Mouse (Mus musculus) heart, postnatal 10 days (tissue): ENCODE measurements around the gene Rnf216. TPM values are rescaled to one million over a fixed set of nuclear protein-coding genes. Genes with fewer than 3 reads are reported as not detected.
"Not testable (repeated sequence)": the region's sequence is repeated elsewhere in the genome, so short reads cannot be mapped to it uniquely, and the experiment has no call there.

Source experiments
- DNase-seq, 2 experiments: peaks; one replicate each; pipeline ENCODE4 v3.0.0; 2021
- intact Hi-C: fragments of 180-260 bp; cut with DNase I; formaldehyde crosslinking; loops from one replicate; pipeline ENCODE4 v1.15.1; 2025
- total RNA-seq, 2 experiments: library from RNA; stranded (reverse); gene quantifications; 2 replicates each; pipeline ENCODE4 v1.2.3; 2021

The Rnf216 gene
- total RNA-seq: 10 to 100 TPM; 33.4 to 33.5 TPM

DNA sequence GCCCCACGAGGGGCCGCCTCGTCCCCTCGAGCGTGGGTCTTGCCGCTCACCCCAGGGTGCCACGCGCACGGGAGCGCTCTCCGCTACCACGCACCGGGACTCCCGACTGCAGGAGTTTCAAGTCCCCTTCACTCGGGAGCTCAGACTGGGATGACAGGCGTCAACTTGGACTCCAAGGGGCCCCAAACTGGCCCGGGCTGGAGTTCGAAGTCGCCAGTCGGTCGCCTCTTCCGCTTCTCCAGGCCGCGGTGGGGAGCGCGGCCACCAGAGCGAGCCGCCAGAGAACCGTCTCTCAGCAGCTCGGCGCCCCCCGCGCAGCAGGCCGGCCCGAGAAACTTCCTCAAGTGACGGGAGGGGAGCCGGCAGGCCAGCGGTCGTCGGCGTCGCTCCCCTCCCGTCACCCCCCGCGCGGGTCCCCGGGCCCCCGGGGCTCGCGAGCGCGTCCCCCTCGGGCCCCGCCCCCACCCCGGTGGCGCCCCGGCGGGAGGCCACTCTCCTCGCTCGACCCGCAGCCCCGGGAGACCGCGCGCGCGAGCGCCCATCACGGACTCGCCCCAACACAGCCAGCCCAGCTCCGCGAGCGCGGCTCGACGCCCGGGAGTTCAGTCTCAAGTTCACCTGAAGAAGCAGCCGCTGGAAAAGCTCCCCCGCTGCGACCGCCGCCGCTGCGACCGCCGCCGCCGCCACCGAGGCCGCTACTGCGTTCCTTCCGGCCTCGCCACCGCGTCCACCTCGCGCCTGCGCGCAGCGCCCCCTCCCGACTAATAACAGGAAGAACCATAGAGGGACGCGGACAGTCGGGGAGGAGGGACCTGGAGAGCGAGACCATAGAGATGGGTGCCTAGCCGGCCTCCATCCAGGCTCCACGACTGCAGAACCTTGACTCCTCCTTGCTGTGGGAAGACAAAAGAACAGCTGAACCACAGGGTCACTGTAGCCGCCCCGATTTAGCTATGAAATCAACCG lies at the start of gene Rnf216:
Rnf216 (minus strand) TSS at position 714 of the 966 bp plus-strand sequence.
- DNase-seq: peak; percentile 96
- intact Hi-C loops: no loop called here

DNA sequence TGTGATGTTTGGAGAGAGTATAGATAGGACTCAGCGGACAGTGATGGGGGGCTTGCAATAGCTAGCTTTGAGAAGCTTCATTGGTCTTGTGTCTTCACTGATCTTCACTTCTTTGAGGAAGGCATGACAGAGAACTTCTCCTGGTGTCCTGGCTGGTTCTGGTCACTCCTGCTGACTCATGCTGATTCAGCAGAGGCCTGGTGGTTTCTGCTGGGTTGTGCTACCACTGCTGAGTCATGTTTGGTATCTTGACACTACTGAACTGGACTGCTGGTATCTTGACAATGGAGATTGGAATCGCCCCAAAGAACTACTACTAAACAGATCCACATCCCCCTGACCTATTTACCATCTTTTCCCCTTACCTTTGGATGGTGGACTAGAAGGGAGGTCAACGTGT lies 42.7 kb upstream of the Rnf216 start:
- intact Hi-C loops: no loop called here

DNA sequence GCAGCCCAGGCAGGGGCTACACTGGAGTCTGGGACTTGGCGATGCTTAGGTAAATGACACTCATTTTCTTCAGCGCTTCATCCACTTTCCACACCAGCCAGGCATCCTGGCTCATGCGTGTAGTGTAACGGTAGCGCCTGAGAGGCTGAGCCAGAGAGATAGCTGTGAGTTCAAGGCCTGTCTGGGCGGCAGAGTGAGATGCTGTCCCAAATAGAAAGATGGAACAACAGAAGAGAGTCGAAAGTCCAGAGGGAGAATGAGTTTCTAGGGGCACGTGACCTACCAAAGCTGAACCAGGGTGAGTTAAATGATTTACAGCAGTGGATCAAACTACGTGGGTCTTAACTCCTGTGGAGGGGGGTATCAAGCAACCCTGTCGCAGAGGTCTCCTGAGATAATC lies 41.0 kb upstream of the Rnf216 start:
- DNase-seq: no peak
- intact Hi-C loops: no loop called here

More for the DNA sequence above, 42.7 kb upstream of the Rnf216 start:
- DNase-seq: no peak

DNA sequence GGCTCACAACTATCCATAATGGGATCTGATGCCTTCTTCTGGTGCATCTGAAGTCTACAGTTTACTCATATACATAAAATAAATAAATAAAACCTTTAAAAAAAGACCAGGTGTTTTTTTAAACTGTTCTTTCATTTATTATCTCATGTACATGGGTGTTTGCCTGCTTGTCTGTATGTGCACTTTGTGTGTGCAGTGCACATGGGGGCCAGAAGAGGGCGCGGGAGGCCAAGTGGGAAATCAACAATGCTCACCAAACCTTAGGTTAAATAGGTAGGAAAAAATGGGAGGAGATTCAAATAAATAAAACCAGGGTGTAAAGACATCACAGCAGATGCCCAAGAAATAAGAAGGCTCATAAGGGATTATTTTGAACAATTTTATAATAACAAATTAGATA lies 37.2 kb upstream of the Rnf216 start:
- intact Hi-C loops: no loop called here
- no peak for DNase-seq

DNA sequence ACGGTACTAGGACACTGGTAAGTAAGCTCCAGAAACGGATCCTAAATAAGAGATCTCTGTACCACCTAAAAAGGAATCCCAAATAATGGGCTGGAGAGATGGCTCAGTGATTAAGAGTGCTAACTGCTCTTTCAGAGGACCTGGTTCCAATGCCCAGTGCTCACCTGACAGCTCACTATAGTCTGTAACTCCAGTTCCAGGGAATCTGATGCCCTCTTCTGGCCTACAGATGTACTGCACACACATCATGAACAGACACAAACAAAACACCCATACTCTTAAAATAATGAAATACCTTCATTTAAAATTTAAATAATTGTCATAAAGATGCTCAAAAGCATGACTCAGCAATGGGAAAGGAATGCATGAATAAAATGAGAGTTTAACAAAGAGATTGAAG lies 36.7 kb upstream of the Rnf216 start:
- intact Hi-C loops: no loop called here
- no peak for DNase-seq

DNA sequence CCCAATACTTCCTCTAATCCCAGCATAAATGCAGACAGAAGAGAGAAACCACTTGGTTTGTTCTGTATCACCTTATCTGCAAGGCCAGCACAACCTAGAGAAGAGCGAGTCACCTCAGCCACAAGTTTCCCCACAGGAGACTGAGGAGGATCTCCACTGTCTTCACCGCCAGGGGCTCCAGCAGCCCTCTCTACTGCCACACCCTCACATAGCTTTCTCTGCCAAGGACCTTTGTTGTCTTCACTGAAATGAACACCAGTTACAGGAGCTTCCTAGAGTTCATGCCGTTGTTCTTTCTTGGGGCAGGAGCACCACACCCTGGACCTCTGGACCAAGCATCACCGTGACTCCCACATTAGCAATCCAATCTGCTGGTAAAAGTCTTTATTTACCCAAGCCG lies 35.9 kb upstream of the Rnf216 start:
- intact Hi-C loops: no loop called here
- DNase-seq: no peak

DNA sequence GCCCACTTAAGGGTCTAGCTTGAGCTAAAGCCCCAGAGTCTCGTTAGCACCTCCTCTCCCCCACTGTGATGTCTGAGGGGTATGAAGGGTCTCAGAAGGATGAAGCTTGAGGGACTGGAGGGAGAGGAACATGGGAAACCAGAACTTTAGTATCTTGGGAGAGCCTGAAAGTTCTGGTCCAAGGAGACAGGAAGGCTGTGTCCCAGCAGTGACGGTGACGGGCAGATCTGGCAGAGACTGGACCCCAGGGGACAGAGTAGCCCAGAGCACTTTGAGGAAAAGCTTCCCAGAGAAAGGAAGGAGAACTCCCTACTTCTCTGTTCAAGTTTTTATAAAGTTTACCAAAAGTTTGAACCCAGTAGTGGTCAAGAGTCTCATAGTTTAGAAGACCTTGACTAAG lies 34.7 kb upstream of the Rnf216 start, which contains the start of gene Olfr718-ps1:
Olfr718-ps1 (minus strand) TSS at position 101 of the 400 bp plus-strand sequence.
- intact Hi-C loops: no loop called here
- DNase-seq: no peak

DNA sequence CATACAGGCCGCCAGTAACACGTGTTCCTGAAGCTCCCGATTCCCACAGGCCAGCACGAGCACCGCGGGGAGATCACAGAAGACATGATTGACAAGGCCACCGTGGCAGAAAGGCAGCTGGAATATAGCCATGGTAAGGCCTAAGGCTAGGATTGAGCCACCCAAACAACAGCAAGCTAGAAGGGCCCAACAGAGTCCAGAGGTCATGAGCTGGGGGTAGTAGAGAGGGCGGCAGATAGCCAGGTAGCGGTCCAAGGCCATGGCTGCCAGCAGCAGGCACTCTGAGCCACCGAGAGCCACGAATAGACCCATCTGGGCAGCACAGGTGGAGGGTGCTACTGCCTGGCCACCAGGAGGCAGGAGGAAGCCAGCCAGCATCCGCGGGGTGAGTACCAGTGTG lies 24.8 kb upstream of the Rnf216 start:
- DNase-seq: no peak
- intact Hi-C loops: no loop called here

DNA sequence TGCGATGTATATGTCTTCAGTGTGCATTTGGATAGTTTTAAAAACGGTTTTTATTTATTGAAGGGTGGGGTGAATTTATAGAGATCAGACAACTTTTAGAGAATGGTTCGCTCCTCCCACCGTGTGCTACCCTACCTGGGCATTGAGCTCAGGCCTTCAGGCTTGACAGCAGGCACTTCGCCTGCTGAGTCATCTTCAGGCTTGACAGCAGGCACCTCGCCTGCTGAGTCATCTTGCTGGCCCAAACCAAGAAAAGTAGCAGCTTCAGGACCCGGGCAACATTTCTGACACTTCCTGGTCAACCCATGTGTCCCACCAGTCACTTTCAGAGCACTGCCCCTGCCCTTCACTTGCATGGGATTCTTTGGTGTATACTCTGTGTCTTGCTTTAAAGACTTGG lies 22.2 kb upstream of the Rnf216 start:
- intact Hi-C loops: no loop called here
- no peak for DNase-seq

DNA sequence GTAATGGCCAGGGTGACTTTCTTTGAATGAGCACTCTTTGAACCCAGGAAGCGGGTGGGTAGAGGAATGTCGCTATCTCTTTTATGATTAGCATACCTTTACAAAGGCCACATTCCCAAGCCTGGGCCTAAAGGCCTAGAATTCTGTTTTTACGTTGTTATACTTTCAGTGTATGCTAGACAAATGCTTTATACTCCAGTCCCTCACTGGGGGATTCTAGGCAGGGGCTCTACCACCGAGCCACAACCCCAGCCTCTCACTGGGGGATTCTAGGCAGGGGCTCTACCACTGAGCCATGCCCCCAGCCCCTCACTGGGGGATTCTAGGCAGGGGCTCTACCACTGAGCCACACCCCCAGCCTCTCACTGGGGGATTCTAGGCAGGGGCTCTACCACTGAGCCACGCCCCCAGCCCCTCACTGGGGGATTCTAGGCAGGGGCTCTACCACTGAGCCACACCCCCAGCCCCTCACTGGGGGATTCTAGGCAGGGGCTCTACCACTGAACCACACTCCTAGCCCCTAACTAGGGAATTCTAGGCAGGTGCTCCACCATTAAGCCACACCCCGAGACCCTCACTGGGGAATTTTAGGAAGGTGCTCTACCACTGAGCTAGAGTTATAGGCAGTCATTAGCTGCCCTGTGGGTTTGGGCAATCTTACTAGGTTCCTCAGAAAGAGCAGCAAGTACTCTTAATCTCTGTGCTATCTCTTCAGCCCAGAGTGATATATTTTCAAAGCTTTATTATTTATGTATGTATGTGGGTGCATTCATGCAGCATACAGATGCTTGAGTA lies 21.6 kb upstream of the Rnf216 start:
- DNase-seq, intact Hi-C loops: not testable (repeated sequence)

DNA sequence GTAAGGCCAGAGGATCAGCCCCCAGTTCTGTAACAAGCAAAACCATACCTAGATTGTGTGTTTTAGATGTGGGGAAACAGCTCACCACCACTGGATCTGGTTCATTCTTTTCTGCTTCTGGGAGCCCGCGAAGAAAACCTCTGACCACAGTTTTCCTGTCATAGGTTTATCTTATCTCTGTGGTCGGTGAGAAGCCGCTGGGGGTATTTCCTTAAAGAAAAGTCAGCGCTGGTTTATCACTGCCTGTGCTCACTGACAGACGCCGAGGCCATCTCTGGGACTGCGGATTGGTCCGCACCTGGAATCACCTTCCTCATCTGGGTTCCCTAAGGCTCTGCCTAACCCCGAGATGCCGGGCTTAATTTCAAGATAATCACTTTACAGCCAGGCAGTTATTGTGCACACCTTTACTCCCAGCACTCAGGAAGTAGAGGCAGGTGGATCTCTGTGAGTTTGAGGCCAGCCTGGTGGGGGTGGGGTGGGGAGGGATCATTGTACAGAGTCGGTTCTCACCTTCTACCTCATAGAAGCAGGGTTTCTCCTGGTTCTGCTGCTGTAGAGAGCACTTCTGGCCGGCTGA lies 20.2 kb upstream of the Rnf216 start:
- DNase-seq: no peak
- intact Hi-C loops: no loop called here

DNA sequence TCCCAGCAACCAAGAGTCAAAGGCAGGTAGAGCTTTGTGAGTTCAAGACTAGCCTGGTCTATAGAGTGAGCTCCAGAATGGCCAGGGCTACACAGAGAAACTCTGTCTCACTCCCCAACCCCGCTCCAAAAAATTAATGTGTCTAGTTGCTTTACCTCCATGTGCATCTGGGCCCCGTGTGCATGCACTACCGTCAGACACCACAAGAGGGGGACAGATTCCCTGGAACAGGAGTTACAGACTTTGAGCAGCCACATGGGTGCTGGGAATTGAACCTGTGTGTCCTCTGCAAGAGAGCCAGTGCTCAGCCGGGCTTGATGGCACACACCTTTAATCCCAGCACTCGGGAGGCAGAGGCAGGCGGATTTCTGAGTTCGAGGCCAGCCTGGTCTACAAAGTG lies 17.5 kb upstream of the Rnf216 start:
- intact Hi-C loops: no loop called here

DNA sequence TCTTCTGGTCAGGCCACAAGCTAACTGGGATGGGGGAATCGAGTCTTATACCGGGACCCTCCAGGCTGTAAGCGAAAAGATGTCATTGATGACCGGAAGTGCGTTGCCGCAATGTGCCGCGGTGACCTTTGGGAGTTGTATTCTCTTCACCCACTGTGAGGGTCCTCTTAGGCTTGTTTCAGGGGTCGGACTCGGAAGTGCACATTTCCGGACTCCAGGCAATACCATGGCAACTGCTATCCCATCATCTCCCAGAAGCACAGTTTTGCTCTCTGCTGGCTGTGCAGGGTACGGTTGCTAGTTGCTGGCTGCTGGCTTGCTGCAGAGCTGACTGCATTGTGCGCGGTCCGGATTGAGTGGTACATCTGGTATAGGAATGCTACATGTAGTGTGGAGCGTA lies 16.3 kb upstream of the Rnf216 start:
- no peak for DNase-seq
- intact Hi-C loops: no loop called here

More for the DNA sequence above, 17.5 kb upstream of the Rnf216 start:
- no peak for DNase-seq

DNA sequence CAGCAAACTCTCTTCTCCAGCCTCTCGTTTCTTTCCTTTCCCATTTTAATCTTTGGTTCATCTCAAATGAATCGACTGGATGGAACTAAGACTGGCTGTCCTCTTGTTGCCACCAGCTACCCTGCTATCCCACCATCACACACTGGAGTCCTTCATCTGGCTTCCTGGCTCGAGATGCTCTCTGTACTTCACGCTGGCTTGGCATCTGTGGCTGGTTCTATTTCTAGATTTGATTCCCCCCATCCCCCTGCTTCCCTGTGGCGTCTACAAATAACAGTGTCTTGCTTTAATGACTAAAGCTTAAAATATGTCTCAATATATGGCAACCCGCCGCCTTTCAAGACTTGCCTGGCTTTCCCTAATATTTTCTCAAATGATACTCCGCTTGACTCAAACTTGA lies 15.0 kb upstream of the Rnf216 start:
- intact Hi-C loops: no loop called here
- peak; percentile 39 to 47 for DNase-seq

DNA sequence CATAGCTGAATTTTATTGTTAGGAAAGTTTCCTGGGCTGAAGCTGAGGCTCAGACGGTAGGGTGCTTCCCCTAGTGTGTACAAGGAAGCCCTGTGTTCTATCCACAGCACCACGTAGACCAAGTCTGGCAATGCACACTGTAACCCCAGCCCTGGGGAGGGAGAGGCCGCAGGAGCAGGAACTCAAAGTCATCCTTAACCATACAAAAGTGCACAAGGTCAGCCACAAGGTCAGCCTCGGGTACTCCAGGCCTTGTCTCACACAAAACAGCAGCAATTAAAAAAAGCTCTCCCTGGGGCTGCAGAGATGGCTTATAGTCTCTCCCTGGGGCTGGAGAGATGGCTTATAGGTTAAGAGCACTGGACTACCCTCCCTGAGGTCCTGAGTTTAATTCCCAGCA lies 14.1 kb upstream of the Rnf216 start:
- DNase-seq: no peak
- intact Hi-C loops: no loop called here

DNA sequence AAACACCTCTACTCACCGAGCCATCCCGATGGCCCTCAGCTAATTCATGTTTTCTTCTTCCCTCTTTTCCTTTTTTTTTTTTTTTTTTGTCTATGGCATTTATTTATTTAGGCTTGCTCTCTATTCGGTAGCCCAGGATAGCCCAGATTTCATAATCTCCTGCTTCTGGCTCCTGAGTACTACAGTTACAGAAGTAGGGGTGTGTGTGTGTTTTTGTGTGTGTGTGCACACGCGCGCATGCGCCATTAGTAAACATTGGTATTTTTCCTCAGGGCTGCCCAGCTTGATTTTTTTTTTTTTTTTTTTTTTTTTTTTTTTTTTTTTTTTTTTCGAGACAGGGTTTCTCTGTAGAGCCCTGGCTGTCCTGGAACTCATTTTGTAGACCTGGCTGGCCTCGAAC lies 13.3 kb upstream of the Rnf216 start:
- no peak for DNase-seq
- intact Hi-C loops: no loop called here

DNA sequence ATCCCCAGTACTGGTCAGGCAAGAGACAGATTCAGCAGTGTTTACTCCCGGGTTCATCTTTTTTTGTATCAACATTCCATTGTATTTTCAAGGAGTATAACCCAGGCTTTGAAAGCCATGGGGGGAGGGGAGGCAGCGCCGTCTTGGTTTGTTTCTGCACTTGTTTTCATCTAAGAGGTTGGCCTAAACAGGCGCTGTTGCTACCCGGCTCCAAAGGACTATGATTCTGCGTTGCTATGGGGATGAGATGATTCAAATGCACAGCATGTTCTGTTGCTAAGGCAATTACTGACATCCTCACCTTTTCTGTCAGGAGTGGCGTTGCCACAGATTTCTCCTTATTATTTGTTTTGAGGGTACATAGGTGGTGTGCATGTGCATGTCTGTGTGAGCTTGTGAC lies 12.8 kb upstream of the Rnf216 start:
- intact Hi-C loops: no loop called here
- no peak for DNase-seq

DNA sequence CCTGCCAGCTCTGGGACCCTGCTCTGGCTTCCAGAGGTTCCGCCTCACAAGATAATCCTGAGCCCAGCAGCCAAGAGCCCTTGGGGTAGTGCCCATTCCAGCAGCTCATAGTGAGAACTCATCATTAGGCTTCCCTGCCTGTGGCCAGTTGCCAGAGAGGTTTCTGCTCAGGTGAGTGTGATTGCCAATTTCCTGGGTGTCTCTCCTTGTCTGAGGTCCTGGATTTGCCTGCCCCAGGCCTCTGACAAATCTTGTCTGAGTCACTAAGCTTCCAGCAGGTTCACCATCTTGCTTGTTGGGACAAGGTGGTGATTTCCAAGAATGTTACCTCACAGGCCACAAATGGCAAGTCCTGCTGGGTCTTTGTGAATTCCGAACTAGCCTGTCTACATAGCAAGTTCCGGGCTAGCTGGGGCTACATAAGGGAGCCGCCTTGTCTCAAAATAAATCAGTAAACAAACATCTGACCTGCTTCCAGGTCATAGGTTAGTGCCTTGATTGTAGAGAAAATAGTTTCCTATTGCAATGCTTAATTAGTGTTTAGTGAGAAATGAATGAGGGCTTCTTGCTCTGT lies 12.1 kb upstream of the Rnf216 start:
- no peak for DNase-seq
- intact Hi-C loops: no loop called here

DNA sequence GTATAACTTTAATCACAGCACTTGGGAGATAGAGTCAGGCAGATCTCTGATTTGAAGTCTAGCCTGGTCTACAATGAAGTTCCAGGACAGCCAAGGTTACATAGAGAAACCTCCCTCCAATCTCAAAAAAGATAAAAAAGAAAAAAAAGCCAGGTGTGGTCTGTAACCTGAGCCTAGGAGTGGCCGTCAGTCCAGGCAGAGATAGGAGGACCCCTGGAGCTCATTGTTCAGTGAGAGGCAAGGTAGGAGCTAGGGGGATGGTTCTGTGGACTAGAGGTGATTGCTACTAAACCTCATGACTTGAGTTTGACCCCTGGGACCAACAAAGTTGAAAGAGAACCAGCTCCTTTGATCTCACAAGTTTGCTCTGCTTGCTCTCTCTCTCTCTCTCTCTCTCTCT lies 9.9 kb upstream of the Rnf216 start:
- intact Hi-C loops: no loop called here
- DNase-seq: no peak

DNA sequence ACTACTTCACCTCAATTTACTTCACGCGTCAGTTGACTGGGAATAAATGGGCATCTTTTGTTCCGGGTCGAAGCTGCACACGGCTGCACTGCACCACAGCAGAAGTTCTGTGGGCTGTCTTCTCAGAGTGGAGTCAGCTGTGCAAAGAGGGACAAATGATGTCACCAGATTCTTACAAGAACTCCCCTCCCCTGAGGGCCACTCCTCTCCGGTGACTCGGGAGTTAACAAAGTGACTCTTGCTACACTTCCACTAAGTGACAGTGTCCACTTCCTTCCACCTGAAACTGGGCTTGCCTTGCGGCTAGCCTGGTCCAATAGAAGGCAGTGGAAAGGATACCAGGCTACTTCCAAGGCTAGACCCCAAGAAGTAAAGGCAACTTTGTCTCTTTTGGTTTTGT lies 9.3 kb upstream of the Rnf216 start:
- intact Hi-C loops: no loop called here

DNA sequence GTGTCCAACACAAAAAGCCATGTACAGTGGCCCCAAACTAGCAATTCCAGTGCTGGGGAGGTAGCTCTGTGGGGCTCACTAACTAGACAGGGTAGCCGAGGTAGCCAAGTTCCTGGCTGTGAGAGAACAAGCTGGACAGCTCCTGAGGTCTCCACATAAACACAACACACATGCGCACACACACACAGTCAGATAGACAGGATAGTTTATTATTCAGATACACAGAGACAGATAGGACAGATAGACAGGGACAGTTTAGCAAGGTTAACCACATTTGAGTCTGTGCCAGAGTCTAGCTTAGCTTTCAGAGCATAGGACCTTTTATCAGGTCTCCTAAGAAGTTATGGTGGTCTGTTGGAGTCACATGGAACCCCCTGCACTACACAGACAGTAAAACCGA lies 6.0 kb downstream of the Rnf216 start:
- no peak for DNase-seq
- intact Hi-C loops: no loop called here

More for the DNA sequence above, 9.3 kb upstream of the Rnf216 start:
- DNase-seq: no peak
